Mouse (Mus musculus) frontal cortex, postnatal 14 days (tissue): ENCODE measurements at regions not wholly inside any gene's neighbourhood (a gene's known extent, or its start where the extent isn't known, plus 50 kb on each side); places are given as distances from the start of the nearest gene placed in this dataset.

ENCODE experiments used
- DNase-seq, 2 experiments: peaks; one replicate each; pipeline ENCODE4 v3.0.0; 2022; ENCODE audit warnings: low spot score in 2 of 2

GRCm38 (mm10) chr8:116229654-116230136 lies 275.1 kb upstream of the Dynlrb2 start:
- no peak for DNase-seq

- DNase-seq, result no peak
Observed at GRCm38 (mm10) chr8:116227003-116227402, 277.8 kb upstream of the Dynlrb2 start.

GRCm38 (mm10) chr8:116223235-116223634 lies 281.5 kb upstream of the Dynlrb2 start:
- DNase-seq, result no peak

DNA sequence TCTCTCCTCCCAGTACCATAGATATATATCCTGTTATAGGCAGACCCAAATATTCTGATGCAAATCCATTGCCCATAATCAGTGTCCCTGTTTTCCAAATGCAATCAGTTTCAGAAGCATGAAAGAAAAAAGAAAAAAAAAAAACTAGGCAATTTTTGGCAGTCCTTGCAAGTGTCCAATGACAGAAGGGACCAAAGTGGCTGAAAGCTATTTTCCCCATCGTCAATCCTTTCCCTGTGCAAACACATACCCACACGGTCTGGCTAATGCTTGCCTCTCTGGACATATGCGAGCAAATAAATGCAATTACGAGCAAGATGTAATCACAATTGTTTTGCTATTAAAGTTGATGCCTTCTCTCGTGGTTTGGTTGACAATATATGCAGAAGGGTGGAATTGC lies 288.9 kb upstream of the Dynlrb2 start:
- no peak for DNase-seq

- DNase-seq, result no peak
Observed at GRCm38 (mm10) chr8:116215286-116215860, 289.4 kb upstream of the Dynlrb2 start.

- no peak for DNase-seq
Observed at GRCm38 (mm10) chr8:116203631-116204030, 301.1 kb upstream of the Dynlrb2 start.

- no peak for DNase-seq
Observed at GRCm38 (mm10) chr8:116200459-116200999, 304.2 kb upstream of the Dynlrb2 start.

DNA sequence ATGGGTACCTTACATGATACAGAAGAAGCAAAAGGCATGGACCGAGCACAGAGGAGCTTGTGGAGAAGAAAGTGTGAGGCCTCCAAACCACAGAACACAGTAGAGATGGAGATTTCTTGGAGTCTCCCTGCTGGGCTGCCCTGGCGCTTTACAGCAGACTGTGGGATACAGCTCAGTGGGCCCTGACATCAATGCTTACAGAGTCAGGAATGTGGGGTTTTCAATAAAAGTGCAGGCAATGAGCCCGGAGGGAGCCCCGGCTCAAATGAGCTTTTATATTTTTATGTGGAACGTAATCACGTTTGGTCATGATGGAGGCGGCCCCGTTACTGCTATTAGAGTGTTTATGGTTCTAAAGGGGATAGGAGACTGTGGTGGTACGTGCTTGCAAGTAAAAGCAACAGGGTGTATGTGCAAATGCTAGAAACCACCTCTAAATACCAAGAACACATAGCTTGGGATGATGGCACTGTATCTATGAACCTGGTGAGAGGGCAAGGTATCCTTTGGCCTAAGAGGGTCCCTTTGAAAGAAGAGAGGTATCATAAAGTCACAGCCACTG lies 308.1 kb upstream of the Dynlrb2 start:
- no peak for DNase-seq

GRCm38 (mm10) chr8:116192096-116192495 lies 312.7 kb upstream of the Dynlrb2 start:
- no peak for DNase-seq

- no peak for DNase-seq
Observed at GRCm38 (mm10) chr8:116185206-116185605, 319.6 kb upstream of the Dynlrb2 start.

DNA sequence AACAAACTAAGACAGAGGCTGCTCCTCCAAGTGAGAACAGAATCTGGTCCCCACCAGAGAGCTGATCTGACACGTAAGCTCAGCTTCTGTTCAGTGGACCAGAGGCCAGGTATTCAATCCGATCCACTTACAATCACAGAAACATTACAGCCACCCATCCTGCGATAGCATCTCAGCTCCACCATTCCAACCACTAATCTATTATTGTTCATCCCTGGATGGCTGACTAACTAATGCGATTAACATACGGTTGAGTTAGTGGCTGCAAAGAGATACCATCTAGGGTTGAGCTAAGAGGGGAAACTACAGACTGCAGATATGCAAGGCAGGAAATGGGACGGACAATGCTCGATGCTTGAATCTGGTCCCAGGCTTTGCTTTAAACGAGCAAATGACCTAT lies 320.5 kb upstream of the Dynlrb2 start:
- no peak for DNase-seq

DNA sequence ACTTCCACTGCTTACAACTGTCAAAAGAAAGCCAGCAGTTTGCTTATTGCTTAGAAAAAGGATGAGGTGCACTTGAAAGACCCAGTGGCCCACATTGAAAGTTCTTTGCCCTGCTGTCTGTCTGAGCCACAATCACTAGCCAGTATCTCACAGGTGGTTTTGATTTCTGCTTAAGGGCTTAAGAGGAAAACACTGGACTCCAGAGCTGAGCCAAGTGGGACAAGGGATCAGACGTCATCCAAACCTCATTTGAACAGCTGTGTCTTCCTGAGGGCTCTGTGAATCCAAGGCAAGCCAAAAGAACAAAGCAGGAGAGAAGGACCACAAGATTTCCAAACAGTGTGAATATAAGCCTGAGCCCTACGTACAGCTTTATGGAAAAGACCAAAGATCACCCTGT lies 326.8 kb upstream of the Dynlrb2 start:
- DNase-seq, result no peak

DNA sequence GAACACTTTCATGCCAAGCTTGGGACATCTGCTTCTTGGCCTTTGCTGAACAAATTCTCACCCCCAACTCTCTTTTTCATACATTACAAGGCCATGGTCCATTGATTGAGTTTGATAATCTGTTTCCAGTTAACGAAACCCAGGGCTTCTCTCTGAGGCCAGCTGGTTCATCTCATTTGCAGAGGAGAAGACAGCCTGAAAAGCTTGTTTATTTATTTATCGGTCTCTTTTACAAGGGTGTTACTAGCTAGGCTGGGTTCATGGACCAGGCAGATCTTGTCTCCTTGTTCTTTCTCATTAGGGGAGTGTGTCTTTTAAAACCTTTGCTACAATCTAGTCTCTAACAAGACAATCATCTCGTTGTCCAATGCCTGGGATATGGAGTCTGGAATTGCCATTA lies 329.9 kb upstream of the Dynlrb2 start:
- DNase-seq, result no peak

DNA sequence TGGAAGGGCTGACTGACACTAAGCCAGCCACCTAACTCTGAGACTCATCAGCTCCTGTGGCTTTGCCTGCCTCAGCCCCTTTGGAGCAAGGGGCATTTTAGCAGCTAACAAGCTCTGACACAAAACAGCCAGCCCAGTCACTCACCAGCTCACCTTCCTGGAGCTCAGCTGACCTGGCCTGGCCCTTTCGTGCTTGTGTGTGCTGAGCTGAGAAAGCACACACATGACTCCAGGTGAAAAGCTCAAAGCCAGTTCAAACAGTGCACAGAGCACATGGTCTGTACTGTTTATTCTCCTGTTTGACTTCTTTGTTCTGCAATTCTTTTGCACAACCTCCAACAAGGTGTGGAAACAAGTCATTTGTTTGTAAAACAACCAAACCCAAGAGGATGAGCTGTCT lies 330.8 kb upstream of the Dynlrb2 start:
- DNase-seq, result no peak

GRCm38 (mm10) chr8:116167874-116168273 lies 336.9 kb upstream of the Dynlrb2 start:
- DNase-seq, result no peak

DNA sequence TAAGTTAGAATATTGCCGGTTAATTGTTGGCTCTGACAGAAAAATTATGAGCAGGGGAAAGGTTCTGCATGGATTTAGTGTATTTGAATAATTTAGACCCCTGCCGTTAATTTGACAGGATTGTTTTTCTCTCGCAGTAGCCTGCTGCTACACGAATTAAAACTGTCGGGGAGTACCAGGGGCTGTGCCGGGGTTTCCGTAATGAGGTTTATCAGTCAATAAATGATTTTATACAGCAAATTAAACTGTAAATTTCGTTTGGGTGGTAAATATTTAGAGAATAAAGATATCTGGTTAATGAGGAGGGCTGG lies 339.8 kb upstream of the Dynlrb2 start:
- no peak for DNase-seq

GRCm38 (mm10) chr8:116164190-116164988 lies 340.4 kb upstream of the Dynlrb2 start:
- no peak for DNase-seq

DNA sequence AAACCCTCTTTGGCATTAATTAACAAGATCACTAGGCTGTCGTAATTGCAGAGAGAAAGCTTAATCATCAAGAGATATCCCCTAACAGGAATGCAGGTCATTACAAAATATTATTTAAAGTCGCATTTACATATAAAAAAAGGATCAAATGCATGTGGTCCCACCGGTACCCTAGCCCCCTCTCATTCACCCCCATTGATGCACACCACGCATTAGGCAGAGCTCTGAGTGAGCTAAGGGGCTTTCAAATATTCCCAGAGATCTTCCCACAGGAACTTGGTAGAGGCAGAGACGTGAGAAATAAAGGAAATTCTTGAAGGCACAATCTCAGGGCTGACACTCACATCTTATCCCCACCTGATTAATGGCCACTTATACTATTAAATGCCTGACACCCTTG lies 343.8 kb upstream of the Dynlrb2 start:
- no peak for DNase-seq

- peak; percentile 23 to 45 for DNase-seq
Observed at GRCm38 (mm10) chr8:116143687-116144573, 360.8 kb upstream of the Dynlrb2 start.

DNA sequence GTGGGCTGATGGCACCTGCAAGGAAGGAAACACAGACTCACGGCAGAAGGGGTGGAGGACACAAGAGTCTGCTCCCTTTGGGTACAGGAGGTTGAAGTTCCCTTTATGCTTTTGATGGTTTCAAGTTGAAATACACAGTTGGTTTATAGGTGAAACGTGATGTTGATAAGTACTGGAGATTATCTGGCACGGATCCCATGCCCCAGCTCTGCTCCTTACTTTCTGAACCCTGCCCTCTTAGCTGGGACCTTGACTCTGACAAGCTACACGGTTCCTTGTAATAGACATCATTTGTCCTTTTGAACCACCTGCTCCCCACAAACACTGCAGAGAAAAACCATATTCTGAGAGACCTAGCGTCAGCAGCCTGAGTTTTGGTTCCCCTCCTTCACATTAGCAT lies 363.4 kb upstream of the Dynlrb2 start:
- no peak for DNase-seq

GRCm38 (mm10) chr8:116139934-116140333 lies 364.8 kb upstream of the Dynlrb2 start:
- no peak for DNase-seq

DNA sequence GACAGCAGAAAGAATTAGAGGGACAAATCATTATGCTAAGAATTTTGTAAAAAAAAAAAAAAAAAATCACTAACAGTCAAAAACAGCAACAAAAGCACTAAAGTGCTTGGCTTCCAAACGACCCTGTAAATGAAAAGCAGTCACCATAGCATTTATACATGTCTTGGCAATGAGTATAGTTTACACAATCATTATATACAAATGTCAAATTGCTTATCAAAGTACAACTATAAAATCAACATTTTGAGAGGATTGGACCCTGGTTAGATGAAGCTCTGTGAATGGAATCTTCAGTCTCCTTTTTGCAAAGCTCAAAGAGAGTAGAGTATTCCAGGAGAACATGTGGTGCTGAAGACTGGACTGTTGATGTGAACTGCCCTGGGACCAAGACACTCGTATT lies 367.0 kb upstream of the Dynlrb2 start:
- no peak for DNase-seq
